Mouse (Mus musculus) intestine, embryonic 15.5 days (tissue): Measurements from ENCODE around the gene Atp6v1b1. TPM values are rescaled to one million over a fixed set of nuclear protein-coding genes. Genes with fewer than 3 reads are reported as not detected.
A peak's percentile ranks its signal among the peaks of the same experiment; 100 is the strongest.
"Not testable (repeated sequence)": the region's sequence is repeated elsewhere in the genome, so short reads cannot be mapped to it uniquely, and the experiment has no call there.

Experiments
- ATAC-seq: fragments of 200-750 bp; cut with Nextera tagmentation; 2 replicates; pipeline ENCODE4 v1.8.0; 2017; ENCODE audit warnings: moderate TSS enrichment, moderate library complexity
- H3K27ac ChIP-seq: fragments of 300-500 bp; sonication (generic); 2 replicates; pipeline ENCODE4 v1.5.1; 2015; ENCODE audit warnings: mild to moderate bottlenecking, inconsistent platforms
- H3K27me3 ChIP-seq: fragments of 300-500 bp; sonication (generic); replicated peaks from 2 replicates; pipeline ENCODE4 v1.6.1; 2015; ENCODE audit warnings: inconsistent platforms
- H3K36me3 ChIP-seq: fragments of 300-500 bp; sonication (generic); 2 replicates; pipeline ENCODE4 v1.6.1; 2015; ENCODE audit warnings: inconsistent platforms
- H3K4me1 ChIP-seq: fragments of 300-500 bp; sonication (generic); replicated peaks from 2 replicates; pipeline ENCODE4 v1.6.1; 2015; ENCODE audit warnings: inconsistent platforms
- H3K4me2 ChIP-seq: fragments of 300-500 bp; sonication (generic); replicated peaks from 2 replicates; pipeline ENCODE4 v1.6.1; 2015; ENCODE audit warnings: mild to moderate bottlenecking, inconsistent platforms
- H3K4me3 ChIP-seq: fragments of 300-500 bp; sonication (generic); replicated peaks from 2 replicates; pipeline ENCODE4 v1.5.1; 2015; ENCODE audit warnings: inconsistent platforms
- H3K9ac ChIP-seq: fragments of 300-500 bp; sonication (generic); 2 replicates; pipeline ENCODE4 v1.6.1; 2015; ENCODE audit warnings: inconsistent platforms
- H3K9me3 ChIP-seq: fragments of 300-500 bp; sonication (generic); 2 replicates; pipeline ENCODE4 v1.6.1; 2016; ENCODE audit warnings: inconsistent platforms
- WGBS: fragments of 180-500 bp; shearing (Covaris S2); methylation state at CpG from one replicate; pipeline ENCODE4 v1.1.7; 2015; 5-methylcytosine and 5-hydroxymethylcytosine counted together
- polyA plus RNA-seq: library from polyadenylated mRNA; unstranded; fragments of >200 nt; fragmentation: Nextera tagmentation; extraction: Ambion mirVana; gene quantifications from 2 replicates; pipeline ENCODE4 v1.2.1, GENCODE M21; 2015

Gene Atp6v1b1
- polyA plus RNA-seq, 1 experiment from 2014 or later = 0.08 TPM

- Histone ChIP-seq H3K9me3 (no peaks in the 10 kb centered on the region), H3K4me2 (peak overlapping the region; percentile 73), H3K9ac (peak overlapping the region; percentile 36), H3K27me3 (peaks cover 33% of the 10 kb centered on the region), H3K4me3 (peak overlapping the region; percentile 34), H3K4me1 (peaks cover 16% of the 10 kb centered on the region), H3K27ac (no peak overlapping the region), H3K36me3 (no peaks in the 10 kb centered on the region)
- peak; percentile 80 for ATAC-seq
- WGBS = 2% methylated on average over 35 of the region's 35 CpGs
Observed at GRCm38 (mm10) chr6:83762880-83763431, 20.2 kb downstream of the Atp6v1b1 start.

- Histone ChIP-seq H3K4me1 (peaks cover 11% of the 10 kb centered on the region; the same call in 1 of the 2 replicates), H3K36me3 (0 out of 2 replicates have a peak, but pooled peaks cover 4% of the 10 kb centered on the region), H3K4me2 (no peak overlapping the region), H3K9ac (no peak overlapping the region), H3K27me3 (peaks cover 12% of the 10 kb centered on the region), H3K27ac (no peak overlapping the region), H3K9me3 (no peaks in the 10 kb centered on the region), H3K4me3 (no peak overlapping the region)
- WGBS = 80% methylated on average over 3 of the region's 3 CpGs
- no peak for ATAC-seq
Observed at GRCm38 (mm10) chr6:83766982-83767381, 24.2 kb downstream of the Atp6v1b1 start.

GRCm38 (mm10) chr6:83768485-83768884 is 25.7 kb downstream of the Atp6v1b1 start:
- ATAC-seq = no peak
- WGBS = 71% methylated on average over 5 of the region's 5 CpGs
- no peak overlapping the region for H3K9ac ChIP-seq

GRCm38 (mm10) chr6:83774126-83774525 is 31.3 kb downstream of the Atp6v1b1 start:
- H3K4me3 ChIP-seq = peak overlapping the region; percentile 93
- H3K36me3 ChIP-seq = peaks cover 6% of the 10 kb centered on the region; the same call in 1 of the 2 replicates
- WGBS = 56% methylated on average over 9 of the region's 9 CpGs
- ATAC-seq = no peak
- H3K4me1 ChIP-seq = peaks cover 11% of the 10 kb centered on the region
- no peaks in the 10 kb centered on the region for H3K9me3 ChIP-seq
- no peaks in the 10 kb centered on the region for H3K27me3 ChIP-seq
- H3K4me2 ChIP-seq = peak overlapping the region; percentile 82
- no peak overlapping the region for H3K9ac ChIP-seq
- no peak overlapping the region for H3K27ac ChIP-seq

More at GRCm38 (mm10) chr6:83768485-83768884, 25.7 kb downstream of the Atp6v1b1 start:
- Histone ChIP-seq H3K4me1 (no peaks in the 10 kb centered on the region), H3K27me3 (no peaks in the 10 kb centered on the region), H3K9me3 (no peaks in the 10 kb centered on the region), H3K36me3 (peaks cover 4% of the 10 kb centered on the region; the same call in 1 of the 2 replicates), H3K27ac (no peak overlapping the region), H3K4me2 (no peak overlapping the region), H3K4me3 (no peak overlapping the region)

DNA sequence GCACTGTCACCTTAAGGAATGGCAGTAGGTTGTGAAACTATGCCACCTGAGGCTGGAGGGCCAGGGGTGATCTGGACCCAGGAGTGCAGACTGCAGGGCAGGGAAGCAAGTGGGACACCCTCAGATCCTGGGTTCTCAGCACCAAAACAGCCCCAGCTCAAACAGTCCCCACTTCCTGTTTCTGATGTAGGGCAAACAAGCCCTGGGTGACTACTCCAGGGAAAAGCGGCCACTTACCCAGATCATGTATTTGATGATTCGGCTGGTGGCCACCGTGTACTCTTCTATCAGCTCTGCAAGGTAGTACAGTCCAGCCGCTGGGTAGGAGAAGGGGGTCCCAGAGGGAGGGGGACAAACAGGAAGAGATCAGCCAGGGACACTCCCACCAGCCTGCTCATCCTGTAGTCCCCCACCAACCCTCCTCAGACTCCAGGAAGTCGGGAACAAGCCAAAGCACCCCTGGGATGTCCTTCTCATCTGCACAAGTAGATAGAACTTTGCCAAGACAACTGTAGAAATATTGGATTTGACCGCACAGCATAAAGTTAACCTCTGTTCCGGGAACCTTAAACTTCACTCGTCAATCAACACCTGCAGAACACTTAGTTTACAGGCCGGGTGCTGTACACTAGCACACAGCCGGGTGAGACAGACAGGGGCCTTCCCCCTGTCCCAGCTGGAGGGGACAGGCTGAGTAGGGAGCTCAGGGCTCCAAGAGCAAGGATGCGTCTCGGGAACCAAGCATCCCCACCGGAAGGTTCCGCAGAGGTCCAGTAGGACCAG is 32.2 kb downstream of the Atp6v1b1 start:
- Histone ChIP-seq H3K9ac (peak overlapping the region; percentile 98), H3K36me3 (peaks cover 6% of the 10 kb centered on the region; the same call in 1 of the 2 replicates), H3K27me3 (no peaks in the 10 kb centered on the region), H3K4me3 (peak overlapping the region; percentile 93), H3K4me1 (peaks cover 11% of the 10 kb centered on the region), H3K9me3 (no peaks in the 10 kb centered on the region), H3K4me2 (peak overlapping the region; percentile 82), H3K27ac (peak overlapping the region; percentile 92)
- ATAC-seq = peak; percentile 57
- 1% methylated on average over 14 of the region's 14 CpGs for WGBS

DNA sequence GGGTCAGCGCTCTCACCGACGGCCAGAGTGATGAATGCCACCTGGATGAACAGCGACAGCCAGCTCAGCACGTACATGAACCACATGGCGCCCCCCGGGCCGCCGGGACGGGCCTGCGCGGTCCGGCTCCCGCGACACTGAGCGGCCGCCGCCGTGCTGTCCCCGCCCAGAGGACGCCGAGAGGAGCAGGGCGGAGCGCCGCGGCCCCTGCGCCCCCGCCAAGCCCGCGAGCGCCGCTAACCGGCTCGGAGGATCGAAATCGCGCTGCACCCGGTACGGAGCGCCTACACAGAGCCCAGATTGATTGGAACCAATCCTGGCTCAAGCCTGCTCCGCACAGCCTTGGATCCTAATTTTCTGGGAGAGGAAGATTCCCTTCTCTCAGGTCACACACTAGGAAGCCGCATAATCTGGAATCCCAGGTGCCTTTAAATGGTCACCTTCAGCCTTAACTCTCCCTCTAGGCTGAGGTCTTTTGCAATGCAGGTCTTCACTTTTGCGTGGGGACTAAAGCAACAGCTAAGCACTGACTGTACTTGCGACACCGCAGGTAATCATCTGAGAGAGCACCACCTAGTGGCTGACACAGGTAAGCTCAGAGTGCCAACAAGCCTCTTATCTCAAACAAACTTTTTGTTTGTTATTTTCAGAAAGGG is 33.0 kb downstream of the Atp6v1b1 start, which contains the start of gene Tex261:
Gene Tex261, minus strand, starts transcription at position 176 of the 656 bp plus-strand sequence.
- Histone ChIP-seq H3K4me2 (peak within 1 kb of the TSS; percentile 82), H3K9ac (peak within 1 kb of the TSS; percentile 98), H3K27me3 (no peaks in the 10 kb centered on the region), H3K9me3 (no peaks in the 10 kb centered on the region), H3K4me3 (peak within 1 kb of the TSS; percentile 93), H3K36me3 (peaks cover 6% of the 10 kb centered on the region; the same call in 1 of the 2 replicates), H3K4me1 (peaks cover 11% of the 10 kb centered on the region), H3K27ac (peak within 1 kb of the TSS; percentile 92)
- WGBS = under 1% methylated on average over 45 of the region's 45 CpGs
- ATAC-seq = peak; percentile 95

GRCm38 (mm10) chr6:83778306-83778705 is 35.5 kb downstream of the Atp6v1b1 start:
- Histone ChIP-seq H3K27me3 (no peaks in the 10 kb centered on the region), H3K9ac (no peak overlapping the region), H3K4me2 (no peak overlapping the region), H3K9me3 (no peaks in the 10 kb centered on the region), H3K4me1 (peaks cover 11% of the 10 kb centered on the region), H3K27ac (no peak overlapping the region), H3K4me3 (no peak overlapping the region), H3K36me3 (0 out of 2 replicates have a peak, but pooled peaks cover 2% of the 10 kb centered on the region)
- no peak for ATAC-seq
- 86% methylated on average over 7 of the region's 7 CpGs for WGBS

GRCm38 (mm10) chr6:83779026-83779425 is 36.2 kb downstream of the Atp6v1b1 start:
- Histone ChIP-seq H3K4me2 (no peak overlapping the region), H3K9me3 (no peaks in the 10 kb centered on the region), H3K4me1 (peaks cover 9% of the 10 kb centered on the region), H3K36me3 (no peaks in the 10 kb centered on the region), H3K27ac (no peak overlapping the region), H3K4me3 (no peak overlapping the region), H3K9ac (no peak overlapping the region), H3K27me3 (no peaks in the 10 kb centered on the region)
- ATAC-seq = no peak
- WGBS = 11% methylated on average over 5 of the region's 5 CpGs

GRCm38 (mm10) chr6:83786426-83786825 is 43.6 kb downstream of the Atp6v1b1 start:
- H3K9ac ChIP-seq = no peak overlapping the region
- H3K4me2 ChIP-seq = no peak overlapping the region
- ATAC-seq = no peak
- WGBS = 73% methylated on average over 3 of the region's 3 CpGs
- no peak overlapping the region for H3K4me3 ChIP-seq
- no peaks in the 10 kb centered on the region for H3K36me3 ChIP-seq
- no peaks in the 10 kb centered on the region for H3K9me3 ChIP-seq
- H3K27ac ChIP-seq = no peak overlapping the region
- H3K27me3 ChIP-seq = no peaks in the 10 kb centered on the region
- no peaks in the 10 kb centered on the region for H3K4me1 ChIP-seq

- H3K4me3 ChIP-seq = no peak overlapping the region
- WGBS = 78% methylated on average over 7 of the region's 7 CpGs
- no peak for ATAC-seq
- no peak overlapping the region for H3K27ac ChIP-seq
- H3K36me3 ChIP-seq = no peaks in the 10 kb centered on the region
- H3K9me3 ChIP-seq = no peaks in the 10 kb centered on the region
- no peak overlapping the region for H3K4me2 ChIP-seq
- no peaks in the 10 kb centered on the region for H3K4me1 ChIP-seq
- no peak overlapping the region for H3K9ac ChIP-seq
- no peaks in the 10 kb centered on the region for H3K27me3 ChIP-seq
Observed at GRCm38 (mm10) chr6:83788554-83788953, 45.8 kb downstream of the Atp6v1b1 start.

- H3K36me3 ChIP-seq, H3K9ac ChIP-seq, H3K4me2 ChIP-seq, H3K4me1 ChIP-seq, H3K4me3 ChIP-seq, ATAC-seq, H3K9me3 ChIP-seq, H3K27me3 ChIP-seq, H3K27ac ChIP-seq: not testable (repeated sequence)
- WGBS = 79% methylated on average over 5 of the region's 5 CpGs
Observed at GRCm38 (mm10) chr6:83790533-83790932, 47.7 kb downstream of the Atp6v1b1 start.

DNA sequence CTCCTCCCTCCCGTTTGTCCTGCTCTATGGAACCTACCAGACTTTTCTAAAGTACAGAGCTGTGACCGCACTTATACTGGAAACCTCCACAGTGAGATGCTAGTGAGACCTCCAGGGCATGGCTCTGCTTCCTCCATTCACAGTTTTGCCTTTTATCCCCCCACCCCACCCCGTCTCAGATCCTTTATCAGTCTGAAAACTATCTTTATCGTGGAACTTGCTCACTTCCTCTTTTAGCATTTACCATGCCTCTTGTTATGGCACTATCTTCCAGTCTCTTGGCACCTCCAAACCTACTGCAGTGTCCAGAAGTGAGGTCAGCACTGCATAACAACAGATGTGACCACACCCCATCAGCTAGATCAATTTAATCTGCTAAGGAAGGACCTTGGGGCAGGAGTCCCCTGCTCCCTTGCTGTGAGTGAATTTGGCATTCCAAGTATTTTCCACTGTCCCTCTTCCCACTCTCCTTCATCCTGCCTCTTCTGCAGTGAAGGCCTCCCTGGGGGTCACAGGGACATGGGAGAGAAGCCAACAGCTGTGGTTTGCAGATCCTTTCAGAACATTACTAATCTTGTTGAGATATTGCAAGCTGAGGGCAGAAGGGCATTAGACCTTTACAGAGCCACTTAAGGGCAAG is 48.6 kb downstream of the Atp6v1b1 start:
- Histone ChIP-seq H3K27me3 (no peaks in the 10 kb centered on the region), H3K4me3 (no peak overlapping the region), H3K9me3 (no peaks in the 10 kb centered on the region), H3K4me1 (peaks cover 4% of the 10 kb centered on the region), H3K27ac (no peak overlapping the region), H3K4me2 (no peak overlapping the region), H3K36me3 (no peaks in the 10 kb centered on the region), H3K9ac (no peak overlapping the region)
- 55% methylated on average over 4 of the region's 4 CpGs for WGBS
- ATAC-seq = no peak
